Mouse (Mus musculus) brain, embryonic 14.5 days (tissue): ENCODE results near the gene Grb2.

ENCODE experiments used
- CTCF ChIP-seq: fragments of 200-500 bp; IDR thresholded peaks from 2 replicates; pipeline ENCODE4 v1.5.1; 2012; ENCODE audit warnings: inconsistent platforms, mild to moderate bottlenecking, moderate library complexity, borderline replicate concordance; ENCODE audit not compliant: insufficient read depth, insufficient read length; ENCODE audit errors: extremely low read depth
- POLR2A ChIP-seq: fragments of 200-500 bp; IDR thresholded peaks from 2 replicates; pipeline ENCODE4 v1.6.1; 2012; ENCODE audit warnings: mild to moderate bottlenecking, inconsistent platforms, borderline replicate concordance; ENCODE audit not compliant: poor library complexity, insufficient read depth, insufficient read length, severe bottlenecking; ENCODE audit errors: extremely low read depth

DNA sequence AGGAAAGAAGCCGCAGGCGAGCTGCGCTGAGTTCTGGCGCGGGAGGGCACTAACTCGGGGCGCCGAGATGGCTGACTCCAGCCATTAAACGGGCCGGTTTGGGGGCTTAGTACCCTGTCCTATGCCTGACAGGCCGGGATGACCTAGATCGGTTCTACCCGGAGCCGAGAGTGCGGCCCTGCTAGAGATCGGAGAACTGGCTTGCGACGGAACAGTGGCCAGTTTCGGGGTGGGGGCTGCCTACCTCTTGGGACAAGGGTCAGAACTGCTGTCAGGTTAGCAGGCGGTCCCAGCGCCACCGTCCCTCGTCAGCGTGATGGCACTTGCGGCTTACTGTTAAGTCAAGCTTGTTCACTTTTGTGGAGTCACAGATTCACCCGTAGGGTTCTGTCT is 104.1 kb downstream of the Grb2 start:
- TF ChIP-seq POLR2A: no peak
- TF ChIP-seq CTCF: no peak
